Mouse (Mus musculus) ES-E14 (cell line): Measurements from ENCODE around the gene Synj1.

Experiments used
- CHD2 ChIP-seq: IDR thresholded peaks from 2 replicates; pipeline ENCODE4 v1.6.1; 2014; ENCODE audit warnings: mild to moderate bottlenecking, low read depth, low read length, inconsistent platforms
- ZNF384 ChIP-seq: IDR thresholded peaks from 2 replicates; pipeline ENCODE4 v1.6.1; 2012; ENCODE audit warnings: low read depth, low read length, inconsistent platforms

GRCm38 (mm10) chr16:90916040-90916481, 95.0 kb downstream of the Synj1 start:
- no peak for TF ChIP-seq CHD2
- no peak for TF ChIP-seq ZNF384
